Mouse (Mus musculus) lung, postnatal 4 days (tissue): Measurements from ENCODE around the gene Bbof1.
A peak's percentile ranks its signal among the peaks of the same experiment; 100 is the strongest.

Experiments
- DNase-seq, 2 experiments: peaks; one replicate each; pipeline ENCODE4 v3.0.0; 2021

Bbof1 gene

GRCm38 (mm10) chr12:84481251-84481650, 72.4 kb downstream of the Bbof1 start:
- no peak for DNase-seq

- DNase-seq, result no peak
Observed at GRCm38 (mm10) chr12:84482778-84483585, 74.1 kb downstream of the Bbof1 start.

- peak; percentile 32 to 65 for DNase-seq
Observed at GRCm38 (mm10) chr12:84487324-84488056, 78.6 kb downstream of the Bbof1 start.
